Mouse (Mus musculus): ENCODE data around the gene Ptpre. TPM values are rescaled to one million over a fixed set of nuclear protein-coding genes. Genes with fewer than 3 reads are reported as not detected.

The Ptpre gene
- total and polyA plus RNA-seq, 2 experiments from 2014 or later: 2.0 to 4.0 TPM

DNA sequence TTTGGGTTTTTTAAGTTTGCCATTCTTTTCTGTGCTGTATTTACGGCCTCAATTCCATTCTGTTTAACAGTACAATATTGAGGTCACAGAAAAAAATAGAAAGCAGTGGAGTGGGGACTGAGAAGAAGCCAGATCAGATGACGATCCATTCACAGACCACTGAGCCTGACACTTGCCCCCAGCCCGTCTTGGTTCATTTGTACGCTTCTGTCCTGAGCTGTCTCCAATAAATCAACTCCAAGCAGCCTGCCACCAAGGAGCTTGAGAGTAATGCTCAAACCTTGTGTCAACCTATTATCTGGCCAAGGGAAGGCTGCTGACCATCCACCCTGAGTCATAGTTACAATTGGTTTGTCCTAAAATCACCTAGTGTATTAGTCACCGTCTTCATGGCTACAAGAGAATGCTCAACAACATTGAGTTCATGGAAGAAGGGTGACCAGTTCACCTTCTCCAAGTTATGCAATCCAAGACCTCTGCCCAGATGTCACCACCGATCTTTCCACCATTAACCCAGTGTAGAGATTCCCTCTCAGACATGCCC lies 12.8 kb upstream of the Ptpre start:
- H3K4me3 ChIP-seq (ENCODE audit: low read depth, low read length): no peak overlapping the region
- 85% methylated on average over 6 of the region's 6 CpGs for WGBS
- no peak overlapping the region for H3K4me2 ChIP-seq (ENCODE audit: low read depth, low read length)
- no peaks in the 10 kb centered on the region for H3K36me3 ChIP-seq (replicated peaks; ENCODE audit: control insufficient read depth, insufficient read depth, low read length)
- no peak for ATAC-seq (ENCODE audit: insufficient read depth, low read depth)
- H3K9me3 ChIP-seq (replicated peaks; ENCODE audit: control insufficient read depth, low read length): no peaks in the 10 kb centered on the region
- H3K27me3 ChIP-seq (ENCODE audit: control insufficient read depth, insufficient read depth, low read length): no peaks in the 10 kb centered on the region
- H3K9ac ChIP-seq (replicated peaks; ENCODE audit: low read depth, low read length): no peak overlapping the region
- no peak overlapping the region for H3K27ac ChIP-seq (ENCODE audit: low read depth)
- no peaks in the 10 kb centered on the region for H3K4me1 ChIP-seq (ENCODE audit: control insufficient read depth, insufficient read depth)
- no peak for TF ChIP-seq EP300 (IDR thresholded peaks at IDR 0.05; ENCODE audit: low read depth)
- no peak for TF ChIP-seq CTCF (IDR thresholded peaks at IDR 0.05; ENCODE audit: low read depth)
- DNase-seq (ENCODE audit: low spot score): no peak

DNA sequence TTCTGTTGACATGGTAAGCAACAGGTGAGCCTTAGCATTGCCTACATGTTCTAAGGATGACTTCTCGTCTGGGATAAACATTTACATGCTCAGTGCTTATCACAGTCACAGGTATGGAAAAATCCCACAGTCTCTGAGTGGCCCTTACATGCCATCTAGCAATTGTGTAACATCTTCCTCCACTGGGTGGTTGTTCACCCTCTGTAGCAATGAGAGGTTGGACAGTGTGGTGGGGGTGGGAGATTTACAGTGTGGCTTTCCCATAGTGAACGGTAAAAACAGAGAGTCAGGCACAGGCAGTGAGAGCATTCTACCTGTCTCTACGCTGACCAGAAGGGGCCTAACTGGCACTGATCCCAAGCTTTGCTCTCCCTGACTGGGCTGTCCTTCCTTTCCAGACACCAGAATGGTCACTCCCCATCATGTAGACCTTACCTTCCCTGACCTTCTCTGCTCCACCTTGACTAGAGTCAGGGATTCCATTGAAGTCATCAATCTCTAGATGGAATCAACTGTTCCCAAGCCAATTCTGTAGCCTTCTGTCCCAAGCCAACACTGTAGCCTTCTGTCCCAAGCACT lies 10.6 kb upstream of the Ptpre start:
- Histone ChIP-seq H3K9ac (replicated peaks; ENCODE audit: low read depth, low read length) (no peak overlapping the region), H3K9me3 (replicated peaks; ENCODE audit: control insufficient read depth, low read length) (no peaks in the 10 kb centered on the region), H3K27me3 (ENCODE audit: control insufficient read depth, insufficient read depth, low read length) (no peaks in the 10 kb centered on the region), H3K27ac (ENCODE audit: low read depth) (no peak overlapping the region), H3K4me1 (ENCODE audit: control insufficient read depth, insufficient read depth) (no peaks in the 10 kb centered on the region), H3K36me3 (replicated peaks; ENCODE audit: control insufficient read depth, insufficient read depth, low read length) (no peaks in the 10 kb centered on the region), H3K4me3 (ENCODE audit: low read depth, low read length) (no peak overlapping the region), H3K4me2 (ENCODE audit: low read depth, low read length) (no peak overlapping the region)
- ATAC-seq (ENCODE audit: insufficient read depth, low read depth): no peak
- no peak for DNase-seq (ENCODE audit: low spot score)
- TF ChIP-seq EP300 (IDR thresholded peaks at IDR 0.05; ENCODE audit: low read depth) (no peak), CTCF (IDR thresholded peaks at IDR 0.05; ENCODE audit: low read depth) (no peak)
- 57% methylated on average over 3 of the region's 3 CpGs for WGBS

DNA sequence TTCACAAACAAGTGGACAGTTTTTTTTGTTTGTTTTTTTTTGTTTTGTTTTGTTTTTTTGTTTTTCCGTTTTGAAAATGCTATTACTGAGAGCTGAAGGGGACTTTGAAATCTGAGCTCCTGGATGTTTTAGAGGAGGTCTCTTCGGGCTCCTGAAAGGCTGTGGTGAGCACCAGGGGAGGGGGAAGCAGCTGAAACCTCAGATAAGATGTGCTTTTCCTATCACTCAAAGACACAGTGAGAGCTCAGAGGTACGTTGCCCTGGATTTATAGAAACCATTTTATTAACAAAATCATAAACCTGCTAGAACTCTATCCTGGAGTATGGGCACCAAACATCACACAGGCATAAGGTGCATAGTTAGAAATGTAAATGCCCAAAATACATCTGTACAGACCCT lies 10.1 kb upstream of the Ptpre start:
- Histone ChIP-seq H3K27me3 (ENCODE audit: control insufficient read depth, insufficient read depth, low read length) (no peaks in the 10 kb centered on the region), H3K9ac (replicated peaks; ENCODE audit: low read depth, low read length) (no peak overlapping the region), H3K4me3 (ENCODE audit: low read depth, low read length) (no peak overlapping the region), H3K27ac (ENCODE audit: low read depth) (no peak overlapping the region), H3K36me3 (replicated peaks; ENCODE audit: control insufficient read depth, insufficient read depth, low read length) (no peaks in the 10 kb centered on the region), H3K4me1 (ENCODE audit: control insufficient read depth, insufficient read depth) (no peaks in the 10 kb centered on the region), H3K9me3 (replicated peaks; ENCODE audit: control insufficient read depth, low read length) (no peaks in the 10 kb centered on the region), H3K4me2 (ENCODE audit: low read depth, low read length) (no peak overlapping the region)
- ATAC-seq (ENCODE audit: insufficient read depth, low read depth) (no peak), DNase-seq (ENCODE audit: low spot score) (no peak)
- 17% methylated on average over 3 of the region's 3 CpGs for WGBS
- no peak for TF ChIP-seq EP300 (IDR thresholded peaks at IDR 0.05; ENCODE audit: low read depth)
- TF ChIP-seq CTCF (IDR thresholded peaks at IDR 0.05; ENCODE audit: low read depth): no peak

DNA sequence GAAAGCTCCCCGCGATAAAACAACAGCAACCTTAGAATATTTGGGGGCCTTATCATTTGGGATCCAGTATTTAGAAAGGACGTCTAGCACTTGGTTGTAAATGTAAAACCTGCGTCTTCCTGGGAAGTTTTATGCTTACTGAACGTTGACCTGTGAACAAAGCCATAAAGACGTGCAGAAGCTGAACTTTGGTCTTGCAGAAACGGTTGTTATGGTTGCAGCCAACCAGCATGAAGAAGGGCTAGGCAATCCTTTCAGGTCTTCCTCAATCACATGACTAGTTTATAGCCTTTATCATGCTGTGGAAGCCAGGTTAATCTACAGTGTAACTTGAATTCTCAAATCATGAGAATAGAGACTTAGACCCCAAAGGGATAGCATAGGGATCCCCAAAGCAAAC lies 8.8 kb upstream of the Ptpre start, which contains the start of gene Clrn3:
TSS of gene Clrn3 (minus strand) at position 140 of the 400 bp plus-strand sequence.
- H3K9ac ChIP-seq (replicated peaks; ENCODE audit: low read depth, low read length): no peak within 1 kb of the TSS
- H3K27ac ChIP-seq (ENCODE audit: low read depth): no peak within 1 kb of the TSS
- DNase-seq (ENCODE audit: low spot score) (no peak), ATAC-seq (ENCODE audit: insufficient read depth, low read depth) (no peak)
- H3K36me3 ChIP-seq (replicated peaks; ENCODE audit: control insufficient read depth, insufficient read depth, low read length): no peaks in the 10 kb centered on the region
- H3K27me3 ChIP-seq (ENCODE audit: control insufficient read depth, insufficient read depth, low read length): no peaks in the 10 kb centered on the region
- TF ChIP-seq CTCF (IDR thresholded peaks at IDR 0.05; ENCODE audit: low read depth) (no peak), EP300 (IDR thresholded peaks at IDR 0.05; ENCODE audit: low read depth) (no peak)
- no peaks in the 10 kb centered on the region for H3K4me1 ChIP-seq (ENCODE audit: control insufficient read depth, insufficient read depth)
- H3K9me3 ChIP-seq (replicated peaks; ENCODE audit: control insufficient read depth, low read length): no peaks in the 10 kb centered on the region
- H3K4me3 ChIP-seq (ENCODE audit: low read depth, low read length): no peak within 1 kb of the TSS
- H3K4me2 ChIP-seq (ENCODE audit: low read depth, low read length): no peak within 1 kb of the TSS
- 82% methylated on average over 7 of the region's 7 CpGs for WGBS

DNA sequence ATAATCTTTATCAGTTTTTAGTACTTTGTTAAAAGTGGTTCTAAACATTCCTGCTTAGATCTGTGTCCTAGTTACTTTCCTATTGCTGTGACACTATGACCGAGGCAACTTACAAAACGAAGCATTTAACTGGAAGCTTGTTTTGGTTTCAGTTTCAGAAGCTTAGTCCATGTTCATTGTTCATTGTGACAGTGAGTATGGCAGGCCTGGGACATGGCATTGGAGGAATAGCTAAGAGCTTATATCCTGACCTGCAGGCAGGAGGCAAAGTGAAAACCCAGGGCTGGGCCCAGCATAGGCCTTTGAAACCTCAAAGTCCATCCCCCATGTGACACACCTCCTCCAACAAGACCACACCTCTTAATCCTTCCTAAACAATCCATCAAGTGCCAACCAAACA lies 8.2 kb upstream of the Ptpre start:
- no peaks in the 10 kb centered on the region for H3K4me1 ChIP-seq (ENCODE audit: control insufficient read depth, insufficient read depth)
- no peak for DNase-seq (ENCODE audit: low spot score)
- no peaks in the 10 kb centered on the region for H3K36me3 ChIP-seq (replicated peaks; ENCODE audit: control insufficient read depth, insufficient read depth, low read length)
- no peaks in the 10 kb centered on the region for H3K9me3 ChIP-seq (replicated peaks; ENCODE audit: control insufficient read depth, low read length)
- no peak overlapping the region for H3K27ac ChIP-seq (ENCODE audit: low read depth)
- 82% methylated on average over 2 of the region's 2 CpGs for WGBS
- TF ChIP-seq CTCF (IDR thresholded peaks at IDR 0.05; ENCODE audit: low read depth) (no peak), EP300 (IDR thresholded peaks at IDR 0.05; ENCODE audit: low read depth) (no peak)
- H3K4me3 ChIP-seq (ENCODE audit: low read depth, low read length): no peak overlapping the region
- no peak overlapping the region for H3K9ac ChIP-seq (replicated peaks; ENCODE audit: low read depth, low read length)
- no peak overlapping the region for H3K4me2 ChIP-seq (ENCODE audit: low read depth, low read length)
- no peak for ATAC-seq (ENCODE audit: insufficient read depth, low read depth)
- no peaks in the 10 kb centered on the region for H3K27me3 ChIP-seq (ENCODE audit: control insufficient read depth, insufficient read depth, low read length)

All from heart, postnatal 0 days (tissue).